Mouse (Mus musculus) midbrain, embryonic 15.5 days (tissue): ENCODE data around the gene Pla2g2e. TPM values are rescaled to one million over a fixed set of nuclear protein-coding genes. Genes with fewer than 3 reads are reported as not detected.

Source experiments
- ATAC-seq: fragments of 200-750 bp; cut with Nextera tagmentation; replicated peaks from 2 replicates; pipeline ENCODE4 v1.8.0; 2017; ENCODE audit warnings: moderate TSS enrichment
- H3K27ac ChIP-seq: fragments of 300-500 bp; sonication (generic); 2 replicates; pipeline ENCODE4 v1.5.1; 2015; ENCODE audit warnings: mild to moderate bottlenecking, inconsistent platforms
- H3K27me3 ChIP-seq: fragments of 300-500 bp; sonication (generic); replicated peaks from 2 replicates; pipeline ENCODE4 v1.6.1; 2015; ENCODE audit warnings: inconsistent platforms
- H3K36me3 ChIP-seq: fragments of 300-500 bp; sonication (generic); replicated peaks from 2 replicates; pipeline ENCODE4 v1.6.1; 2015; ENCODE audit warnings: inconsistent platforms
- H3K4me1 ChIP-seq: fragments of 300-500 bp; sonication (generic); 2 replicates; pipeline ENCODE4 v1.6.1; 2015; ENCODE audit warnings: inconsistent platforms
- H3K4me2 ChIP-seq: fragments of 300-500 bp; sonication (generic); 2 replicates; pipeline ENCODE4 v1.6.1; 2015; ENCODE audit warnings: inconsistent platforms, mild to moderate bottlenecking, moderate library complexity
- H3K4me3 ChIP-seq: fragments of 300-500 bp; sonication (generic); 2 replicates; pipeline ENCODE4 v1.5.1; 2015; ENCODE audit warnings: mild to moderate bottlenecking, inconsistent platforms
- H3K9ac ChIP-seq: fragments of 300-500 bp; sonication (generic); 2 replicates; pipeline ENCODE4 v1.6.1; 2015; ENCODE audit warnings: mild to moderate bottlenecking, inconsistent platforms
- H3K9me3 ChIP-seq: fragments of 300-500 bp; sonication (generic); 2 replicates; pipeline ENCODE4 v1.6.1; 2016; ENCODE audit warnings: inconsistent platforms
- WGBS: fragments of 180-500 bp; shearing (Covaris S2); methylation state at CpG from one replicate; pipeline ENCODE4 v1.1.7; 2015; ENCODE audit warnings: mixed read lengths; 5-methylcytosine and 5-hydroxymethylcytosine counted together
- polyA plus RNA-seq: library from polyadenylated mRNA; unstranded; fragments of >200 nt; fragmentation: Nextera tagmentation; extraction: Ambion mirVana; gene quantifications from 2 replicates; pipeline ENCODE4 v1.2.1, GENCODE M21; 2015

Pla2g2e gene
- polyA plus RNA-seq, 1 experiment from 2014 or later = not detected

GRCm38 (mm10) chr4:138925561-138925960 lies 47.8 kb downstream of the Pla2g2e start:
- Histone ChIP-seq H3K4me1 (peaks cover 9% of the 10 kb centered on the region; the same call in 1 of the 2 replicates), H3K4me2 (no peak overlapping the region), H3K27me3 (no peaks in the 10 kb centered on the region), H3K9ac (no peak overlapping the region), H3K36me3 (no peaks in the 10 kb centered on the region), H3K27ac (no peak overlapping the region), H3K9me3 (no peaks in the 10 kb centered on the region), H3K4me3 (no peak overlapping the region)
- ATAC-seq = no peak
- WGBS = 58% methylated on average over 2 of the region's 2 CpGs

Other genes with a start within 250 kb of the Pla2g2e start
- 1.9 and 2.4 TPM in 2 replicates for gene Vwa5b1, start 242.1 kb upstream of the Pla2g2e start, polyA plus RNA-seq
- 0.74 and 1.1 TPM in 2 replicates for gene Pla2g2c, start 153.2 kb upstream of the Pla2g2e start, polyA plus RNA-seq
- 4.3 and 4.7 TPM in 2 replicates for gene Ubxn10, start 140.8 kb upstream of the Pla2g2e start, polyA plus RNA-seq
- 0.06 and 0.13 TPM in 2 replicates for gene Pla2g2f, start 120.3 kb upstream of the Pla2g2e start, polyA plus RNA-seq
- 0.10 and 0.31 TPM in 2 replicates for gene Pla2g2d, start 102.2 kb upstream of the Pla2g2e start, polyA plus RNA-seq
- 0.46 and 0.75 TPM in 2 replicates for gene Pla2g5, start 14.5 kb upstream of the Pla2g2e start, polyA plus RNA-seq
- not detected in 2 replicates for gene Gm13030, start 4.0 kb upstream of the Pla2g2e start, polyA plus RNA-seq
- gene Otud3, start 36.0 kb downstream of the Pla2g2e start, polyA plus RNA-seq = 2.4 and 2.8 TPM in 2 replicates
- 0.58 TPM in 1 of 2 replicates, not detected in the other for gene Rnf186, start 89.2 kb downstream of the Pla2g2e start, polyA plus RNA-seq
- gene Tmco4, start 94.9 kb downstream of the Pla2g2e start, polyA plus RNA-seq = 0.64 and 0.75 TPM in 2 replicates
- 0.50 and 0.56 TPM in 2 replicates for gene Htr6, start 197.6 kb downstream of the Pla2g2e start, polyA plus RNA-seq
- 42.3 and 50.7 TPM in 2 replicates for gene Nbl1, start 215.1 kb downstream of the Pla2g2e start, polyA plus RNA-seq